8 mouse cellular contexts compared by ENCODE assay signal in genomic region chr12:112542920-112543300, GRCm38 (mm10). TPM values are rescaled to one million over a fixed set of nuclear protein-coding genes. Genes with fewer than 3 reads are reported as not detected.
A peak's percentile ranks its signal among the peaks of the same experiment; 100 is the strongest.
DNase-seq lines count a peak whose midpoint lies in the region; ATAC-seq and TF ChIP-seq lines count a peak whose summit lies in the region.

No protein-coding gene starts in this region.

- H3K27me3 ChIP-seq in heart, embryonic 12.5 days (replicated peaks) = peaks cover 39% of the 10 kb centered on the region
- H3K27me3 ChIP-seq in kidney, embryonic 16.5 days (ENCODE audit: insufficient read depth, low read length) = no peaks in the 10 kb centered on the region

- no peak overlapping the region for H3K4me3 ChIP-seq in bone marrow macrophage, adult 2 months (ENCODE audit: insufficient read depth, low read length)
- H3K4me3 ChIP-seq in heart, embryonic 12.5 days = no peak overlapping the region
- no peak overlapping the region for H3K4me3 ChIP-seq in kidney, embryonic 16.5 days (ENCODE audit: low read length)

- H3K27ac ChIP-seq in bone marrow macrophage, adult 2 months (ENCODE audit: insufficient read depth, low read depth, low read length) = no peak overlapping the region
- no peak overlapping the region for H3K27ac ChIP-seq in heart, embryonic 12.5 days (ENCODE audit: poor library complexity, severe bottlenecking)
- H3K27ac ChIP-seq in kidney, embryonic 16.5 days (ENCODE audit: low read length) = peak overlapping the region; percentile 59

- no peaks in the 10 kb centered on the region for H3K4me1 ChIP-seq in bone marrow macrophage, adult 2 months (ENCODE audit: control insufficient read depth, insufficient read depth, low read length)
- peaks cover 27% of the 10 kb centered on the region for H3K4me1 ChIP-seq in heart, embryonic 12.5 days (replicated peaks)
- peaks cover 10% of the 10 kb centered on the region; the same call in 1 of the 2 replicates for H3K4me1 ChIP-seq in kidney, embryonic 16.5 days (ENCODE audit: insufficient read depth, low read length)

- no peak overlapping the region for H3K9ac ChIP-seq in heart, embryonic 12.5 days
- H3K9ac ChIP-seq in kidney, embryonic 16.5 days (replicated peaks; ENCODE audit: low read length) = 0 out of 2 replicates have a peak overlapping the region, but pooled peaks have one; percentile 12

- no peaks in the 10 kb centered on the region for H3K9me3 ChIP-seq in heart, embryonic 12.5 days (replicated peaks)
- no peaks in the 10 kb centered on the region for H3K9me3 ChIP-seq in kidney, embryonic 16.5 days (ENCODE audit: low read length)

- TF ChIP-seq POLR2A in bone marrow macrophage, adult 2 months (IDR thresholded peaks at IDR 0.05; ENCODE audit: borderline replicate concordance, low read depth, low read length) = no peak

- DNase-seq in A20 (ENCODE audit: low read depth, low spot score) = peak; percentile 73
- peak; percentile 83 for DNase-seq in liver
- peak; percentile 81 for DNase-seq in naive thymus-derived CD4-positive, alpha-beta T cell, adult 2 months (ENCODE audit: low read depth)
- peak; percentile 68 to 93 for DNase-seq in spleen, postnatal 4 days (ENCODE audit: low spot score in 2 of 2)

- whole genome bisulfite sequencing in heart, embryonic 12.5 days = 6% methylated on average over 11 of the region's 11 CpGs
- WGBS in kidney, embryonic 16.5 days = 4% methylated on average over 11 of the region's 11 CpGs

- H3K36me3 ChIP-seq in heart, embryonic 12.5 days = no peaks in the 10 kb centered on the region
- no peaks in the 10 kb centered on the region for H3K36me3 ChIP-seq in kidney, embryonic 16.5 days (ENCODE audit: insufficient read depth, low read length)

- H3K4me2 ChIP-seq in heart, embryonic 12.5 days = no peak overlapping the region
- peak overlapping the region; percentile 24 for H3K4me2 ChIP-seq in kidney, embryonic 16.5 days (replicated peaks; ENCODE audit: low read depth, low read length)

- TF ChIP-seq CTCF in bone marrow macrophage, adult 2 months (IDR thresholded peaks at IDR 0.05; ENCODE audit: low read depth, low read length) = peak; percentile 96

- 0 out of 2 replicates have a peak, but pooled peaks have one; percentile 41 for ATAC-seq in erythroid progenitor cell, adult 5-6 weeks (replicated peaks; ENCODE audit: low FRiP score, poor library complexity, severe bottlenecking)
- ATAC-seq in heart, embryonic 12.5 days (ENCODE audit: insufficient number of reproducible peaks, low FRiP score) = peak; percentile 60
- peak; percentile 72 for ATAC-seq in kidney, embryonic 16.5 days (ENCODE audit: low FRiP score, low TSS enrichment)

RNA-seq across cellular contexts. Expression of gene Tmem179, which starts 26.4 kb away (rescaled TPM):
- not detected in 2 replicates for polyA plus RNA-seq in bone marrow macrophage, adult 2 months (2012; ENCODE audit: insufficient read depth, insufficient read length, missing spikeins)
- total RNA-seq in erythroid progenitor cell, adult 5-6 weeks (2015; ENCODE audit: low replicate concordance) = not detected in 2 replicates
- total RNA-seq in erythroid progenitor cell, adult 5-6 weeks (2017; ENCODE audit: low replicate concordance) = not detected in 2 replicates
- polyA plus RNA-seq in heart, embryonic 12.5 days (2016; fragmentation: Nextera tagmentation; extraction: Ambion mirVana) = 0.68 and 0.88 TPM in 2 replicates
- 0.67 and 0.91 TPM in 2 replicates for polyA plus RNA-seq in kidney, embryonic 16.5 days (2015; fragmentation: Nextera tagmentation; extraction: Ambion mirVana)

RNA-seq across cellular contexts. Expression of gene Inf2, which starts 45.7 kb away (rescaled TPM):
- polyA plus RNA-seq in bone marrow macrophage, adult 2 months (2012; ENCODE audit: insufficient read depth, insufficient read length, missing spikeins) = 28.0 and 30.8 TPM in 2 replicates
- 2.1 and 2.2 TPM in 2 replicates for total RNA-seq in erythroid progenitor cell, adult 5-6 weeks (2015; ENCODE audit: low replicate concordance)
- 1.0 and 1.5 TPM in 2 replicates for total RNA-seq in erythroid progenitor cell, adult 5-6 weeks (2017; ENCODE audit: low replicate concordance)
- 2.2 and 3.5 TPM in 2 replicates for polyA plus RNA-seq in heart, embryonic 12.5 days (2016; fragmentation: Nextera tagmentation; extraction: Ambion mirVana)
- polyA plus RNA-seq in kidney, embryonic 16.5 days (2015; fragmentation: Nextera tagmentation; extraction: Ambion mirVana) = 4.7 and 5.3 TPM in 2 replicates

RNA-seq across cellular contexts. Expression of gene A530016L24Rik, which starts 53.7 kb away (rescaled TPM):
- not detected in 2 replicates for polyA plus RNA-seq in bone marrow macrophage, adult 2 months (2012; ENCODE audit: insufficient read depth, insufficient read length, missing spikeins)
- total RNA-seq in erythroid progenitor cell, adult 5-6 weeks (2015; ENCODE audit: low replicate concordance) = not detected in 2 replicates
- not detected in 2 replicates for total RNA-seq in erythroid progenitor cell, adult 5-6 weeks (2017; ENCODE audit: low replicate concordance)
- 6.7 and 7.4 TPM in 2 replicates for polyA plus RNA-seq in heart, embryonic 12.5 days (2016; fragmentation: Nextera tagmentation; extraction: Ambion mirVana)
- 0.13 and 0.19 TPM in 2 replicates for polyA plus RNA-seq in kidney, embryonic 16.5 days (2015; fragmentation: Nextera tagmentation; extraction: Ambion mirVana)
